Mouse (Mus musculus): ENCODE measurements at regions not wholly inside any gene's neighbourhood (a gene's known extent, or its start where the extent isn't known, plus 50 kb on each side); places are given as distances from the start of the nearest gene placed in this dataset.

GRCm38 (mm10) chr6:93168526-93168925 is 225.2 kb upstream of the Adamts9 start:
- TF ChIP-seq POLR2AphosphoS2 (IDR thresholded peaks at IDR 0.05; ENCODE audit: low read depth, low read length) (no peak), KAT2A (IDR thresholded peaks at IDR 0.05; ENCODE audit: insufficient replicate concordance, low read length) (no peak), CTCF (conservative IDR thresholded peaks at IDR 0.05 in 1 of 2, IDR thresholded peaks at IDR 0.05 in 1 of 2; ENCODE audit: low read depth in 2 of 2, low read length in 2 of 2) (no peak), HCFC1 (IDR thresholded peaks at IDR 0.05; ENCODE audit: low read depth, low read length) (no peak), JUND (conservative IDR thresholded peaks at IDR 0.05; ENCODE audit: low read depth, low read length) (no peak), RCOR1 (conservative IDR thresholded peaks at IDR 0.05; ENCODE audit: low read depth, low read length) (no peak), POLR2A (IDR thresholded peaks at IDR 0.05; ENCODE audit: low read depth, low read length) (no peak), MXI1 (IDR thresholded peaks at IDR 0.05; ENCODE audit: low read depth, low read length) (no peak), MYC (IDR thresholded peaks at IDR 0.05; ENCODE audit: low read depth, low read length) (no peak), ZMIZ1 (IDR thresholded peaks at IDR 0.05; ENCODE audit: low read depth, low read length) (no peak), EP300 (IDR thresholded peaks at IDR 0.05; ENCODE audit: low read length) (no peak), USF1 (IDR thresholded peaks at IDR 0.05; ENCODE audit: low read depth, low read length) (no peak)
